Mouse (Mus musculus) heart, adult 2 months (tissue): ENCODE results near the gene Usb1.

ENCODE experiments used
- CTCF ChIP-seq: fragments of 200-600 bp; IDR thresholded peaks from 2 replicates; pipeline ENCODE4 v1.8.1; 2022; ENCODE audit warnings: antibody characterized with exemption, mild to moderate bottlenecking, moderate library complexity
- POLR2A ChIP-seq: fragments of 200-500 bp; IDR thresholded peaks from 2 replicates; pipeline ENCODE4 v1.6.1; 2011; ENCODE audit warnings: mild to moderate bottlenecking, low read depth, low read length, control low read depth; ENCODE audit not compliant: insufficient read depth

DNA sequence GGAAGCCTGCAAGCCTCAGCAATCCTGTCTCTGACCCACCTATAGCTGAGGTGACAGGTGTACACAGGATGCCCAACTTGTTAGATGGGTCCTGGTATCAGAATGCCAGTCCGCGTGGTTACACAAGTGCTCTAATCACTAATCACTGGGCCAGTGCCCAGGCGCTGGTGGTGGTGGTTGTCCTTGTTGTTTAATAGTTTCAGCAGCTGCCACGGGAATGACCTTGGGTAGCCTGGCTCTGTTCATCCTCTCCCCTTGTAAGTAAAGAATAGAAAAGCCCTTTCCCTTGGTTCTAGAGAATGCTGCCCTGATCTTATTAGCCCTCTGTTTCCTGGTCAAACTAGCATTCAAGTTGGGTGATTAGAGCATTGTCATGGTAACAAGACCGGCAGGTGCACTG is 9.6 kb downstream of the Usb1 start:
- no peak for TF ChIP-seq POLR2A
- no peak for TF ChIP-seq CTCF
